Mouse (Mus musculus) MEL (cell line): ENCODE data around the gene Ppard. TPM values are rescaled to one million over a fixed set of nuclear protein-coding genes. Genes with fewer than 3 reads are reported as not detected.
A peak's percentile ranks its signal among the peaks of the same experiment; 100 is the strongest.

Experiments
- DNase-seq: peaks from one replicate; pipeline ENCODE4 v3.0.0; 2011; ENCODE audit warnings: low read depth, low spot score
- H3K27ac ChIP-seq: 2 replicates; pipeline ENCODE4 v1.5.1; 2012; ENCODE audit warnings: low read depth, mild to moderate bottlenecking, control low read depth, low read length, moderate library complexity; ENCODE audit not compliant: control insufficient read depth
- H3K27me3 ChIP-seq, 2 experiments: fragments of 150-350 bp in 1 of 2; sonication (generic) in 1 of 2; 2 replicates each; pipeline ENCODE4 v1.6.1; 2012; ENCODE audit warnings: low read length in 2 of 2, mild to moderate bottlenecking in 2 of 2, improper control_type of control experiment in 1 of 2, moderate library complexity in 1 of 2; ENCODE audit not compliant: insufficient read depth in 2 of 2, control insufficient read depth in 1 of 2
- H3K36me3 ChIP-seq, 2 experiments: 2 replicates each; pipeline ENCODE4 v1.6.1; 2012 to 2014; ENCODE audit warnings: low read length in 2 of 2, improper control_type of control experiment in 1 of 2, inconsistent platforms in 1 of 2, mild to moderate bottlenecking in 1 of 2; ENCODE audit not compliant: insufficient read depth in 2 of 2, control insufficient read depth in 1 of 2
- H3K4me1 ChIP-seq, 2 experiments: fragments of 150-350 bp in 1 of 2; sonication (generic) in 1 of 2; 2 replicates each; pipeline ENCODE4 v1.6.1; 2012; ENCODE audit warnings: low read length in 2 of 2, improper control_type of control experiment in 1 of 2, mild to moderate bottlenecking in 1 of 2; ENCODE audit not compliant: insufficient read depth in 2 of 2, control insufficient read depth in 1 of 2
- H3K4me3 ChIP-seq, 2 experiments: fragments of 150-350 bp in 1 of 2; sonication (generic) in 1 of 2; 2 replicates each; pipeline ENCODE4 v1.5.1; 2012; ENCODE audit warnings: low read depth in 2 of 2, low read length in 2 of 2, mild to moderate bottlenecking in 2 of 2, moderate library complexity in 2 of 2, control low read depth in 1 of 2, improper control_type of control experiment in 1 of 2; ENCODE audit not compliant: control insufficient read depth in 1 of 2, insufficient read depth in 1 of 2
- H3K79me2 ChIP-seq: 2 replicates; pipeline ENCODE4 v1.6.1; 2012; ENCODE audit warnings: mild to moderate bottlenecking, low read length, moderate library complexity; ENCODE audit not compliant: control insufficient read depth, poor library complexity, insufficient read depth
- H3K9ac ChIP-seq: 2 replicates; pipeline ENCODE4 v1.6.1; 2012; ENCODE audit warnings: low read depth, mild to moderate bottlenecking, control low read depth, low read length, moderate library complexity; ENCODE audit not compliant: control insufficient read depth, poor library complexity, severe bottlenecking
- H3K9me3 ChIP-seq: fragments of 150-350 bp; sonication (generic); replicated peaks from 2 replicates; pipeline ENCODE4 v1.6.1; 2012; ENCODE audit warnings: mild to moderate bottlenecking, low read length, improper control_type of control experiment, moderate library complexity; ENCODE audit not compliant: insufficient read depth
- CHD2 ChIP-seq: IDR thresholded peaks from 2 replicates; pipeline ENCODE4 v1.6.1; 2011; ENCODE audit warnings: low read length, improper control_type of control experiment
- E2F4 ChIP-seq: IDR thresholded peaks from 2 replicates; pipeline ENCODE4 v1.6.1; 2011; ENCODE audit warnings: low read depth, low read length, improper control_type of control experiment, borderline replicate concordance
- ELF1 ChIP-seq: IDR thresholded peaks from 2 replicates; pipeline ENCODE4 v1.6.1; 2014; ENCODE audit warnings: low read depth, mild to moderate bottlenecking, inconsistent platforms, low read length, improper control_type of control experiment, moderate library complexity
- ETS1 ChIP-seq: IDR thresholded peaks from 2 replicates; pipeline ENCODE4 v1.6.1; 2012; ENCODE audit warnings: low read depth, mild to moderate bottlenecking, inconsistent platforms, low read length, improper control_type of control experiment, moderate library complexity
- GATA1 ChIP-seq: IDR thresholded peaks from 2 replicates; pipeline ENCODE4 v1.6.1; 2011; ENCODE audit warnings: low read depth, low read length, improper control_type of control experiment
- MAFK ChIP-seq: IDR thresholded peaks from 2 replicates; pipeline ENCODE4 v1.6.1; 2011; ENCODE audit warnings: low read depth, mild to moderate bottlenecking, low read length, improper control_type of control experiment, borderline replicate concordance
- MAX ChIP-seq: IDR thresholded peaks from 2 replicates; pipeline ENCODE4 v1.6.1; 2011; ENCODE audit warnings: low read length, improper control_type of control experiment
- NRF1 ChIP-seq: IDR thresholded peaks from 2 replicates; pipeline ENCODE4 v1.6.1; 2014; ENCODE audit warnings: low read depth, mild to moderate bottlenecking, inconsistent platforms, low read length, improper control_type of control experiment, moderate library complexity; ENCODE audit not compliant: poor library complexity, insufficient read depth, severe bottlenecking
- POLR2A ChIP-seq, 2 experiments: IDR thresholded peaks; 2 replicates each; pipeline ENCODE4 v1.6.1; 2011 to 2012; ENCODE audit warnings: low read length in 2 of 2, mild to moderate bottlenecking in 2 of 2, control low read depth in 1 of 2, improper control_type of control experiment in 1 of 2, low read depth in 1 of 2, moderate library complexity in 1 of 2; ENCODE audit not compliant: control insufficient read depth in 1 of 2, insufficient read depth in 1 of 2, poor library complexity in 1 of 2
- RAD21 ChIP-seq: IDR thresholded peaks from 2 replicates; pipeline ENCODE4 v1.6.1; 2011; ENCODE audit warnings: mild to moderate bottlenecking, low read depth, low read length, improper control_type of control experiment
- SIN3A ChIP-seq: IDR thresholded peaks from 2 replicates; pipeline ENCODE4 v1.6.1; 2012; ENCODE audit warnings: low read length, improper control_type of control experiment, inconsistent platforms
- SMC3 ChIP-seq: IDR thresholded peaks from 2 replicates; pipeline ENCODE4 v1.6.1; 2011; ENCODE audit warnings: low read depth, low read length, improper control_type of control experiment
- TAL1 ChIP-seq: IDR thresholded peaks from 2 replicates; pipeline ENCODE4 v1.6.1; 2012; ENCODE audit warnings: mild to moderate bottlenecking, inconsistent platforms, low read length, moderate library complexity, mixed read lengths
- TBP ChIP-seq: IDR thresholded peaks from 2 replicates; pipeline ENCODE4 v1.8.0; 2011; ENCODE audit warnings: low read depth, low read length, improper control_type of control experiment
- UBTF ChIP-seq: IDR thresholded peaks from 2 replicates; pipeline ENCODE4 v1.6.1; 2012; ENCODE audit warnings: low read depth, mild to moderate bottlenecking, inconsistent platforms, low read length, improper control_type of control experiment, moderate library complexity, borderline replicate concordance; ENCODE audit not compliant: insufficient read depth
- USF2 ChIP-seq, 2 experiments: IDR thresholded peaks; 2 replicates each; pipeline ENCODE4 v1.6.1; 2011 to 2012; ENCODE audit warnings: improper control_type of control experiment in 2 of 2, low read length in 2 of 2, borderline replicate concordance in 1 of 2, inconsistent platforms in 1 of 2, low read depth in 1 of 2, mild to moderate bottlenecking in 1 of 2; ENCODE audit not compliant: insufficient read depth in 1 of 2
- ZC3H11A ChIP-seq: IDR thresholded peaks from 2 replicates; pipeline ENCODE4 v1.6.1; 2012; ENCODE audit warnings: low read depth, mild to moderate bottlenecking, inconsistent platforms, low read length, improper control_type of control experiment
- polyA plus RNA-seq, 2 experiments: library from polyadenylated mRNA; stranded (reverse) in 1 of 2; unstranded in 1 of 2; fragments of >175 nt in 1 of 2; fragments of >200 nt in 1 of 2; gene quantifications; 2 replicates each; pipeline versions ENCODE4 v1.2.1 to v1.2.4; 2012; ENCODE audit warnings: low replicate concordance in 2 of 2, low read depth in 1 of 2; ENCODE audit not compliant: insufficient read length in 2 of 2, insufficient read depth in 1 of 2, missing spikeins in 1 of 2
- total RNA-seq: library from RNA; depleted of rRNA; stranded (reverse); fragments of 300-350 nt; gene quantifications from 2 replicates; pipeline ENCODE4 v1.2.3, GENCODE M21; 2012

Gene Ppard
- total and polyA plus RNA-seq, 3 experiments, result 3.5 to 12.7 TPM; not detected in 1

GRCm38 (mm10) chr17:28349264-28349880 lies 116.9 kb downstream of the Ppard start:
- Histone ChIP-seq H3K27ac (no peak overlapping the region), H3K36me3 (no peaks in the 10 kb centered on the region), H3K9ac (peak overlapping the region; percentile 61), H3K4me1 (no peaks in the 10 kb centered on the region; a peak in 2 of 4 replicates), H3K4me3 (peak overlapping the region; percentile 52 to 100), H3K79me2 (no peaks in the 10 kb centered on the region; the same call in 1 of the 2 replicates), H3K27me3 (no peaks in the 10 kb centered on the region; a peak in 1 of 4 replicates), H3K9me3 (no peaks in the 10 kb centered on the region)
- no peak for TF ChIP-seq RAD21
- no peak for TF ChIP-seq POLR2A (IDR thresholded peaks at IDR 0.05; ENCODE audit: control insufficient read depth in 1 of 2, insufficient read depth in 1 of 2, low read depth in 1 of 2, low read length in 2 of 2, poor library complexity in 1 of 2)
- TF ChIP-seq ELF1, result no peak
- TF ChIP-seq ETS1, result no peak
- no peak for TF ChIP-seq NRF1
- TF ChIP-seq ZC3H11A, result no peak
- TF ChIP-seq E2F4, result no peak
- TF ChIP-seq MAX, result no peak
- no peak for TF ChIP-seq TBP
- no peak for TF ChIP-seq UBTF
- no peak for TF ChIP-seq CHD2
- no peak for TF ChIP-seq MAFK
- TF ChIP-seq TAL1, result no peak
- TF ChIP-seq SMC3, result no peak
- no peak for TF ChIP-seq GATA1
- TF ChIP-seq USF2 (IDR thresholded peaks at IDR 0.05; ENCODE audit: borderline replicate concordance in 1 of 2, insufficient read depth in 1 of 2, low read depth in 1 of 2, low read length in 2 of 2), result no peak
- DNase-seq, result no peak

DNA sequence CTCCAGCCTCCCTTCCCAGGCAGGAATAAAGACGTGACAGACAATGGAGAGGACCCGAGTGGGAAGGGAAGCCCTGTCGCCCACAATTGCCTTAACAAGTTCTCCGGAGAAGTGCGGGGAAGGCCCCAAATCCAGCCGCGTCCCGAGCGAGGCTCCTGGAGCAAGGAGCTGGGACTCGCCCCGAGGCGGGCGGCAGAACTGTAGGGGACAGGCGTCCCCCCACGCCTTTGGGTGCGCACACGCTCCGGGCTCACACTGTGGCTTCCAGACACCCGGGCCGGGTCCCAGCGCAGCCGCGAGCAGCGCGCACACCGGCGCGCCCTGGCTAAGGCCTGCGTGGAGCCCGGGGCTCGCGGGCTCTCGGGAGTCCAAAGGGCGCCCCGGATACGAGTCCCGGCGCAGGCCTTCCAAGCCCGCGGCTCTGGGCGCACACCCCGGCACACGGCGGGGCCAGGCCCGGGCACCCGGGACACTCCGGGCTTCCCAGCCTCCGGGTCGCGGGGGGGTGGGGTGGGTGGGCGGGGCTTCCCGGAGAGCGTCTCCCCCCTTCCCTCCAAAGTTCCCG lies 117.5 kb downstream of the Ppard start:
- no peaks in the 10 kb centered on the region; a peak in 2 of 4 replicates for H3K4me1 ChIP-seq
- H3K9ac ChIP-seq, result peak overlapping the region; percentile 61
- H3K27me3 ChIP-seq, result no peaks in the 10 kb centered on the region; a peak in 1 of 4 replicates
- H3K27ac ChIP-seq, result no peak overlapping the region
- no peaks in the 10 kb centered on the region for H3K36me3 ChIP-seq
- H3K9me3 ChIP-seq, result no peaks in the 10 kb centered on the region
- peak overlapping the region; percentile 52 to 100 for H3K4me3 ChIP-seq
- DNase-seq, result peak; percentile 54
- TF ChIP-seq SIN3A (peak; percentile 47; the same call in 1 of the 2 replicates), SMC3 (no peak)
- TF ChIP-seq, all 39 proteins: peak for 1
- no peaks in the 10 kb centered on the region; the same call in 1 of the 2 replicates for H3K79me2 ChIP-seq
